In genomic region chr1:62929477-62929876, GRCm38 (mm10) we compare ENCODE assay signal across 8 mouse cellular contexts.
DNase-seq lines count a peak whose midpoint lies in the region; ATAC-seq lines count a peak whose summit lies in the region.

No protein-coding gene starts in this region.

- no peak overlapping the region for H3K27ac ChIP-seq in heart, embryonic 10.5 days
- H3K27ac ChIP-seq in lung, embryonic 16.5 days (ENCODE audit: low read length), result no peak overlapping the region

- H3K36me3 ChIP-seq in heart, embryonic 10.5 days, result no peaks in the 10 kb centered on the region
- H3K36me3 ChIP-seq in lung, embryonic 16.5 days (ENCODE audit: control insufficient read depth, insufficient read depth, low read length), result no peaks in the 10 kb centered on the region

- H3K4me2 ChIP-seq in lung, embryonic 16.5 days (ENCODE audit: low read depth, low read length), result no peak overlapping the region

- 0 out of 2 replicates have a peak, but pooled peaks cover 2% of the 10 kb centered on the region for H3K4me1 ChIP-seq in heart, embryonic 10.5 days
- H3K4me1 ChIP-seq in lung, embryonic 16.5 days (replicated peaks; ENCODE audit: control insufficient read depth, insufficient read depth, low read length), result peaks cover 18% of the 10 kb centered on the region

- H3K27me3 ChIP-seq in heart, embryonic 10.5 days (ENCODE audit: insufficient read depth, poor library complexity, severe bottlenecking), result 0 out of 2 replicates have a peak, but pooled peaks cover 7% of the 10 kb centered on the region
- no peaks in the 10 kb centered on the region for H3K27me3 ChIP-seq in lung, embryonic 16.5 days (ENCODE audit: control insufficient read depth, insufficient read depth, low read depth, low read length)

- WGBS in heart, embryonic 10.5 days, result 4% methylated on average over 8 of the region's 8 CpGs
- WGBS in lung, embryonic 16.5 days, result 4% methylated on average over 8 of the region's 8 CpGs

- H3K4me3 ChIP-seq in heart, embryonic 10.5 days, result no peak overlapping the region
- H3K4me3 ChIP-seq in lung, embryonic 16.5 days (ENCODE audit: low read length), result no peak overlapping the region

- no peaks in the 10 kb centered on the region for H3K9me3 ChIP-seq in heart, embryonic 10.5 days
- H3K9me3 ChIP-seq in lung, embryonic 16.5 days (ENCODE audit: control insufficient read depth, low read length), result no peaks in the 10 kb centered on the region

- H3K9ac ChIP-seq in lung, embryonic 16.5 days (ENCODE audit: low read length), result no peak overlapping the region

- ATAC-seq in common myeloid progenitor, adult 5-6 weeks (replicated peaks; ENCODE audit: low read depth, poor library complexity, severe bottlenecking), result peak; percentile 68; the same call in 1 of the 2 replicates
- peak; percentile 63; the same call in 1 of the 2 replicates for ATAC-seq in lung, embryonic 16.5 days (ENCODE audit: low read depth)
- ATAC-seq in monocyte, adult 5-6 weeks (replicated peaks; ENCODE audit: insufficient number of reproducible peaks, low FRiP score, low TSS enrichment, poor library complexity, severe bottlenecking), result no peak

- peak; percentile 64 to 69 for DNase-seq in CD8-positive naive resting alpha-beta T cell, adult 2 months (ENCODE audit: low read depth in 2 of 2, low spot score in 2 of 2)
- peak; percentile 62 for DNase-seq in adipocyte (ENCODE audit: low spot score)
- peak; percentile 81 for DNase-seq in heart, embryonic 10.5 days (ENCODE audit: low spot score)
- DNase-seq in layer of hippocampus, adult 18-20 months (ENCODE audit: low spot score in 2 of 2), result peak; percentile 75 to 93
- peak; percentile 38 for DNase-seq in skeletal muscle tissue, adult 2 months (ENCODE audit: low read depth, low spot score)
